Mouse (Mus musculus) heart, adult 9 months (tissue): ENCODE data around the gene Tmem207.

Experiments
- DNase-seq, 2 experiments: peaks; one replicate each; pipeline ENCODE4 v3.0.0; 2022; ENCODE audit warnings: low spot score in 2 of 2

Tmem207 gene

GRCm38 (mm10) chr16:26456182-26456581 lies 70.4 kb downstream of the Tmem207 start:
- no peak for DNase-seq

GRCm38 (mm10) chr16:26454163-26454562 lies 72.4 kb downstream of the Tmem207 start:
- no peak for DNase-seq
